Mouse (Mus musculus): ENCODE results near the gene Ccdc69. TPM values are rescaled to one million over a fixed set of nuclear protein-coding genes. Genes with fewer than 3 reads are reported as not detected.
"Not testable (repeated sequence)": the region's sequence is repeated elsewhere in the genome, so short reads cannot be mapped to it uniquely, and the experiment has no call there.

Gene Ccdc69
- total RNA-seq (2021) (10 to 100 TPM in 1 of 2 experiments, 1 to 10 TPM in 1; 9.5 to 14.8 TPM), polyA plus RNA-seq (2012; rRNA removed) (1.9 and 2.1 TPM in 2 replicates)
- long read RNA-seq, transcript Ccdc69-201 (7 exons, 1,402 nt), result major isoform, 9 of 16 reads
- long read RNA-seq, partial matches to known transcripts, result 1 of 16 reads
- long read RNA-seq, other reads (novel, unspliced or antisense), result 5 of 16 reads

- DNase-seq, result peak; percentile 89
Observed at GRCm38 (mm10) chr11:55077331-55078231, at the start of gene Ccdc69. Gene Ccdc69, minus strand, starts transcription at chr11:55078131.

- DNase-seq, result no peak
Observed at GRCm38 (mm10) chr11:55126663-55127062, 48.7 kb upstream of the Ccdc69 start.

GRCm38 (mm10) chr11:55121430-55121829 is 43.5 kb upstream of the Ccdc69 start:
- DNase-seq, result no peak

- DNase-seq, result no peak
Observed at GRCm38 (mm10) chr11:55120821-55121271, 42.9 kb upstream of the Ccdc69 start.

- DNase-seq, result no peak
Observed at GRCm38 (mm10) chr11:55120279-55120678, 42.3 kb upstream of the Ccdc69 start.

GRCm38 (mm10) chr11:55117031-55117430 is 39.1 kb upstream of the Ccdc69 start:
- no peak for DNase-seq

- peak; percentile 69 for DNase-seq
Observed at GRCm38 (mm10) chr11:55116004-55116403, 38.1 kb upstream of the Ccdc69 start.

GRCm38 (mm10) chr11:55114291-55114690 is 36.4 kb upstream of the Ccdc69 start:
- no peak for DNase-seq

- DNase-seq, result not testable (repeated sequence)
Observed at GRCm38 (mm10) chr11:55113861-55114250, 35.9 kb upstream of the Ccdc69 start.

- no peak for DNase-seq
Observed at GRCm38 (mm10) chr11:55113209-55113860, 35.4 kb upstream of the Ccdc69 start.

GRCm38 (mm10) chr11:55110566-55111169 is 32.7 kb upstream of the Ccdc69 start:
- DNase-seq, result no peak

GRCm38 (mm10) chr11:55109521-55110300 is 31.8 kb upstream of the Ccdc69 start:
- no peak for DNase-seq

GRCm38 (mm10) chr11:55106636-55107035 is 28.7 kb upstream of the Ccdc69 start:
- no peak for DNase-seq

GRCm38 (mm10) chr11:55105389-55105788 is 27.5 kb upstream of the Ccdc69 start:
- no peak for DNase-seq

GRCm38 (mm10) chr11:55103229-55103628 is 25.3 kb upstream of the Ccdc69 start:
- peak; percentile 81 for DNase-seq

- DNase-seq, result no peak
Observed at GRCm38 (mm10) chr11:55102015-55102414, 24.1 kb upstream of the Ccdc69 start.

- DNase-seq, result no peak
Observed at GRCm38 (mm10) chr11:55099868-55100267, 21.9 kb upstream of the Ccdc69 start.

GRCm38 (mm10) chr11:55099019-55099771 is 21.3 kb upstream of the Ccdc69 start:
- DNase-seq, result no peak

- peak; percentile 61 for DNase-seq
Observed at GRCm38 (mm10) chr11:55098189-55098915, 20.4 kb upstream of the Ccdc69 start.
